Mouse (Mus musculus): ENCODE results near the gene Kcnj13. TPM values are rescaled to one million over a fixed set of nuclear protein-coding genes. Genes with fewer than 3 reads are reported as not detected.

Kcnj13 gene
- 0.16 and 0.31 TPM in 2 replicates for polyA plus RNA-seq (2012; rRNA removed)

- TF ChIP-seq POLR2A (IDR thresholded peaks at IDR 0.05; ENCODE audit: control insufficient read depth, low read depth, low read length), result no peak
- TF ChIP-seq CTCF (IDR thresholded peaks at IDR 0.05; ENCODE audit: control insufficient read depth, insufficient read depth, insufficient replicate concordance, low read depth, low read length), result no peak
- H3K27ac ChIP-seq (ENCODE audit: control insufficient read depth, insufficient read depth, low read depth, low read length), result no peak within 1 kb of the TSS
Observed at GRCm38 (mm10) chr1:87394594-87394993, at the start of gene Kcnj13. TSS of gene Kcnj13 (minus strand) at chr1:87394729.

GRCm38 (mm10) chr1:87436583-87436982, 42.1 kb upstream of the Kcnj13 start:
- Histone ChIP-seq H3K4me1 (ENCODE audit: control insufficient read depth, insufficient read depth, low read length) (no peaks in the 10 kb centered on the region), H3K27ac (ENCODE audit: control insufficient read depth, insufficient read depth, low read depth, low read length) (no peak overlapping the region), H3K36me3 (ENCODE audit: control insufficient read depth, insufficient read depth, low read length) (peaks cover 2% of the 10 kb centered on the region), H3K27me3 (ENCODE audit: control insufficient read depth, insufficient read depth, low read length) (no peaks in the 10 kb centered on the region), H3K4me3 (ENCODE audit: control insufficient read depth, low read depth, low read length) (no peak overlapping the region)
- no peak for TF ChIP-seq POLR2A (IDR thresholded peaks at IDR 0.05; ENCODE audit: control insufficient read depth, low read depth, low read length)
- TF ChIP-seq CTCF (IDR thresholded peaks at IDR 0.05; ENCODE audit: control insufficient read depth, insufficient read depth, insufficient replicate concordance, low read depth, low read length), result no peak

More at GRCm38 (mm10) chr1:87394594-87394993, at the start of gene Kcnj13:
- Histone ChIP-seq H3K4me3 (ENCODE audit: control insufficient read depth, low read depth, low read length) (no peak within 1 kb of the TSS), H3K4me1 (ENCODE audit: control insufficient read depth, insufficient read depth, low read length) (no peaks in the 10 kb centered on the region), H3K27me3 (ENCODE audit: control insufficient read depth, insufficient read depth, low read length) (no peaks in the 10 kb centered on the region), H3K36me3 (ENCODE audit: control insufficient read depth, insufficient read depth, low read length) (no peaks in the 10 kb centered on the region)

- TF ChIP-seq POLR2A (IDR thresholded peaks at IDR 0.05; ENCODE audit: control insufficient read depth, low read depth, low read length) (no peak), CTCF (IDR thresholded peaks at IDR 0.05; ENCODE audit: control insufficient read depth, insufficient read depth, insufficient replicate concordance, low read depth, low read length) (no peak)
- H3K36me3 ChIP-seq (ENCODE audit: control insufficient read depth, insufficient read depth, low read length), result no peaks in the 10 kb centered on the region; the same call in none of the 2 replicates
Observed at GRCm38 (mm10) chr1:87435125-87435524, 40.6 kb upstream of the Kcnj13 start.

GRCm38 (mm10) chr1:87418733-87419132, 24.2 kb upstream of the Kcnj13 start:
- H3K4me3 ChIP-seq (ENCODE audit: control insufficient read depth, low read depth, low read length), result no peak overlapping the region
- peaks cover 3% of the 10 kb centered on the region; the same call in 1 of the 2 replicates for H3K36me3 ChIP-seq (ENCODE audit: control insufficient read depth, insufficient read depth, low read length)
- no peaks in the 10 kb centered on the region for H3K4me1 ChIP-seq (ENCODE audit: control insufficient read depth, insufficient read depth, low read length)
- no peak overlapping the region for H3K27ac ChIP-seq (ENCODE audit: control insufficient read depth, insufficient read depth, low read depth, low read length)
- no peak for TF ChIP-seq POLR2A (IDR thresholded peaks at IDR 0.05; ENCODE audit: control insufficient read depth, low read depth, low read length)
- TF ChIP-seq CTCF (IDR thresholded peaks at IDR 0.05; ENCODE audit: control insufficient read depth, insufficient read depth, insufficient replicate concordance, low read depth, low read length), result no peak
- H3K27me3 ChIP-seq (ENCODE audit: control insufficient read depth, insufficient read depth, low read length), result no peaks in the 10 kb centered on the region

More at GRCm38 (mm10) chr1:87435125-87435524, 40.6 kb upstream of the Kcnj13 start:
- no peaks in the 10 kb centered on the region for H3K4me1 ChIP-seq (ENCODE audit: control insufficient read depth, insufficient read depth, low read length)
- no peak overlapping the region for H3K4me3 ChIP-seq (ENCODE audit: control insufficient read depth, low read depth, low read length)
- no peak overlapping the region for H3K27ac ChIP-seq (ENCODE audit: control insufficient read depth, insufficient read depth, low read depth, low read length)
- no peaks in the 10 kb centered on the region for H3K27me3 ChIP-seq (ENCODE audit: control insufficient read depth, insufficient read depth, low read length)

GRCm38 (mm10) chr1:87409380-87409779, 14.9 kb upstream of the Kcnj13 start:
- H3K27ac ChIP-seq (ENCODE audit: control insufficient read depth, insufficient read depth, low read depth, low read length), result no peak overlapping the region
- no peak overlapping the region for H3K4me3 ChIP-seq (ENCODE audit: control insufficient read depth, low read depth, low read length)
- H3K27me3 ChIP-seq (ENCODE audit: control insufficient read depth, insufficient read depth, low read length), result no peaks in the 10 kb centered on the region
- peaks cover 5% of the 10 kb centered on the region for H3K36me3 ChIP-seq (ENCODE audit: control insufficient read depth, insufficient read depth, low read length)
- TF ChIP-seq CTCF (IDR thresholded peaks at IDR 0.05; ENCODE audit: control insufficient read depth, insufficient read depth, insufficient replicate concordance, low read depth, low read length) (no peak), POLR2A (IDR thresholded peaks at IDR 0.05; ENCODE audit: control insufficient read depth, low read depth, low read length) (no peak)
- H3K4me1 ChIP-seq (ENCODE audit: control insufficient read depth, insufficient read depth, low read length), result no peaks in the 10 kb centered on the region

- H3K27me3 ChIP-seq (ENCODE audit: control insufficient read depth, insufficient read depth, low read length), result no peaks in the 10 kb centered on the region
- peaks cover 5% of the 10 kb centered on the region for H3K36me3 ChIP-seq (ENCODE audit: control insufficient read depth, insufficient read depth, low read length)
- H3K4me3 ChIP-seq (ENCODE audit: control insufficient read depth, low read depth, low read length), result peak overlapping the region; percentile 72
- no peak for TF ChIP-seq CTCF (IDR thresholded peaks at IDR 0.05; ENCODE audit: control insufficient read depth, insufficient read depth, insufficient replicate concordance, low read depth, low read length)
- no peak for TF ChIP-seq POLR2A (IDR thresholded peaks at IDR 0.05; ENCODE audit: control insufficient read depth, low read depth, low read length)
- H3K4me1 ChIP-seq (ENCODE audit: control insufficient read depth, insufficient read depth, low read length), result no peaks in the 10 kb centered on the region
- H3K27ac ChIP-seq (ENCODE audit: control insufficient read depth, insufficient read depth, low read depth, low read length), result peak overlapping the region; percentile 21; the same call in 1 of the 2 replicates
Observed at GRCm38 (mm10) chr1:87406012-87406411, 11.5 kb upstream of the Kcnj13 start.

GRCm38 (mm10) chr1:87404710-87405109, 10.2 kb upstream of the Kcnj13 start:
- Histone ChIP-seq H3K36me3 (ENCODE audit: control insufficient read depth, insufficient read depth, low read length) (peaks cover 5% of the 10 kb centered on the region), H3K4me3 (ENCODE audit: control insufficient read depth, low read depth, low read length) (peak overlapping the region; percentile 49; the same call in 1 of the 2 replicates), H3K4me1 (ENCODE audit: control insufficient read depth, insufficient read depth, low read length) (no peaks in the 10 kb centered on the region), H3K27ac (ENCODE audit: control insufficient read depth, insufficient read depth, low read depth, low read length) (no peak overlapping the region), H3K27me3 (ENCODE audit: control insufficient read depth, insufficient read depth, low read length) (no peaks in the 10 kb centered on the region)
- TF ChIP-seq POLR2A (IDR thresholded peaks at IDR 0.05; ENCODE audit: control insufficient read depth, low read depth, low read length), result no peak
- TF ChIP-seq CTCF (IDR thresholded peaks at IDR 0.05; ENCODE audit: control insufficient read depth, insufficient read depth, insufficient replicate concordance, low read depth, low read length), result no peak

Measured in testis, adult 2 months (tissue).